Mouse (Mus musculus) CH12.LX (cell line): ENCODE measurements around the gene C2cd4a. TPM values are rescaled to one million over a fixed set of nuclear protein-coding genes. Genes with fewer than 3 reads are reported as not detected.
A peak's percentile ranks its signal among the peaks of the same experiment; 100 is the strongest.

Source experiments
- DNase-seq: peaks from one replicate; pipeline ENCODE4 v3.0.0-alpha.2; 2013; ENCODE audit errors: extremely low read depth
- H3K27ac ChIP-seq: 2 replicates; pipeline ENCODE4 v1.5.1; 2012; ENCODE audit warnings: low read depth, mild to moderate bottlenecking, control low read depth, moderate library complexity; ENCODE audit not compliant: insufficient read depth
- H3K27me3 ChIP-seq: replicated peaks from 2 replicates; pipeline ENCODE3; 2012; ENCODE audit warnings: inconsistent platforms
- H3K36me3 ChIP-seq, 2 experiments: replicated peaks in 1 of 2; 2 replicates each; pipeline versions ENCODE3 to v1.6.1; 2012; ENCODE audit warnings: inconsistent platforms in 1 of 2, low read length in 1 of 2, mild to moderate bottlenecking in 1 of 2, mixed read lengths in 1 of 2, moderate library complexity in 1 of 2; ENCODE audit not compliant: control insufficient read depth in 1 of 2, insufficient read depth in 1 of 2
- H3K4me1 ChIP-seq, 2 experiments: 2 replicates each; pipeline ENCODE4 v1.6.1; 2012; ENCODE audit warnings: inconsistent platforms in 1 of 2, moderate library complexity in 1 of 2; ENCODE audit not compliant: insufficient read depth in 2 of 2, control insufficient read depth in 1 of 2
- H3K4me2 ChIP-seq: 2 replicates; pipeline ENCODE4 v1.6.1; 2012; ENCODE audit warnings: low read depth, mild to moderate bottlenecking, control low read depth; ENCODE audit not compliant: poor library complexity, insufficient read depth, severe bottlenecking
- H3K4me3 ChIP-seq, 3 experiments: fragments of 150-350 bp in 1 of 3; sonication (generic) in 1 of 3; replicated peaks in 1 of 3; 2 replicates each; pipeline versions ENCODE3 to v1.5.1; 2011 to 2012; ENCODE audit warnings: low read depth in 2 of 3, low read length in 2 of 3, mild to moderate bottlenecking in 2 of 3, moderate library complexity in 2 of 3, control low read depth in 1 of 3, improper control_type of control experiment in 1 of 3, inconsistent platforms in 1 of 3, mixed read lengths in 1 of 3; ENCODE audit not compliant: poor library complexity in 1 of 3
- H3K79me2 ChIP-seq: replicated peaks from 2 replicates; pipeline ENCODE4 v1.6.1; 2012; ENCODE audit warnings: mild to moderate bottlenecking, moderate library complexity; ENCODE audit not compliant: control insufficient read depth, poor library complexity, insufficient read depth, severe bottlenecking; ENCODE audit errors: extremely low read depth
- H3K9ac ChIP-seq: 2 replicates; pipeline ENCODE4 v1.6.1; 2012; ENCODE audit warnings: low read depth, mild to moderate bottlenecking, control low read depth, moderate library complexity; ENCODE audit not compliant: insufficient read depth
- H3K9me3 ChIP-seq: replicated peaks from 2 replicates; pipeline ENCODE3; 2012; ENCODE audit warnings: low read length, inconsistent platforms, mixed read lengths
- BHLHE40 ChIP-seq: IDR thresholded peaks from 2 replicates; pipeline ENCODE4 v1.6.1; 2011; ENCODE audit warnings: mild to moderate bottlenecking, low read depth, low read length, improper control_type of control experiment
- CHD1 ChIP-seq: IDR thresholded peaks from 2 replicates; pipeline ENCODE4 v1.6.1; 2012; ENCODE audit warnings: low read depth, low read length, improper control_type of control experiment, inconsistent platforms
- CHD2 ChIP-seq: IDR thresholded peaks from 2 replicates; pipeline ENCODE4 v1.6.1; 2011; ENCODE audit warnings: low read length, improper control_type of control experiment
- CTCF ChIP-seq, 2 experiments: IDR thresholded peaks in 1 of 2; conservative IDR thresholded peaks in 1 of 2; 2 replicates each; pipeline ENCODE4 v1.5.1; 2011 to 2012; ENCODE audit warnings: low read depth in 2 of 2, low read length in 2 of 2, improper control_type of control experiment in 1 of 2, inconsistent platforms in 1 of 2, mild to moderate bottlenecking in 1 of 2, moderate library complexity in 1 of 2
- E2F4 ChIP-seq: IDR thresholded peaks from 2 replicates; pipeline ENCODE4 v1.6.1; 2011; ENCODE audit warnings: low read depth, low read length, improper control_type of control experiment; ENCODE audit not compliant: insufficient replicate concordance
- ELF1 ChIP-seq: IDR thresholded peaks from 2 replicates; pipeline ENCODE4 v1.6.1; 2014; ENCODE audit warnings: low read depth, mild to moderate bottlenecking, inconsistent platforms, low read length, improper control_type of control experiment
- EP300 ChIP-seq: IDR thresholded peaks from 2 replicates; pipeline ENCODE4 v1.6.1; 2011; ENCODE audit warnings: low read length, improper control_type of control experiment
- ETS1 ChIP-seq: conservative IDR thresholded peaks from 2 replicates; pipeline ENCODE4 v1.6.1; 2012; ENCODE audit warnings: low read depth, mild to moderate bottlenecking, inconsistent platforms, low read length, improper control_type of control experiment, moderate library complexity
- GABPA ChIP-seq: IDR thresholded peaks from 2 replicates; pipeline ENCODE4 v1.6.1; 2012; ENCODE audit warnings: low read depth, low read length, improper control_type of control experiment, inconsistent platforms; ENCODE audit not compliant: insufficient replicate concordance
- HCFC1 ChIP-seq: IDR thresholded peaks from 2 replicates; pipeline ENCODE4 v1.6.1; 2012; ENCODE audit warnings: low read depth, mild to moderate bottlenecking, inconsistent platforms, low read length, improper control_type of control experiment
- IRF4 ChIP-seq: IDR thresholded peaks from 2 replicates; pipeline ENCODE4 v1.6.1; 2014; ENCODE audit warnings: low read depth, mild to moderate bottlenecking, inconsistent platforms, low read length, improper control_type of control experiment
- JUN ChIP-seq: IDR thresholded peaks from 2 replicates; pipeline ENCODE4 v1.6.1; 2011; ENCODE audit warnings: low read depth, mild to moderate bottlenecking, low read length, improper control_type of control experiment, moderate library complexity; ENCODE audit not compliant: insufficient read depth
- MAFK ChIP-seq: IDR thresholded peaks from 2 replicates; pipeline ENCODE4 v1.6.1; 2011; ENCODE audit warnings: low read length, improper control_type of control experiment; ENCODE audit not compliant: insufficient replicate concordance
- MAX ChIP-seq: IDR thresholded peaks from 2 replicates; pipeline ENCODE4 v1.6.1; 2011; ENCODE audit warnings: low read length, improper control_type of control experiment
- MEF2A ChIP-seq: IDR thresholded peaks from 2 replicates; pipeline ENCODE4 v1.6.1; 2014; ENCODE audit warnings: low read depth, mild to moderate bottlenecking, inconsistent platforms, low read length, improper control_type of control experiment, borderline replicate concordance
- MXI1 ChIP-seq: IDR thresholded peaks from 2 replicates; pipeline ENCODE4 v1.6.1; 2011; ENCODE audit warnings: mild to moderate bottlenecking, low read depth, low read length, improper control_type of control experiment
- MYC ChIP-seq: IDR thresholded peaks from 2 replicates; pipeline ENCODE4 v1.6.1; 2011; ENCODE audit warnings: low read depth, mild to moderate bottlenecking, improper control_type of control experiment, low read length
- NELFE ChIP-seq: IDR thresholded peaks from 2 replicates; pipeline ENCODE4 v1.6.1; 2011; ENCODE audit warnings: low read depth, low read length, improper control_type of control experiment
- NRF1 ChIP-seq: IDR thresholded peaks from 2 replicates; pipeline ENCODE4 v1.6.1; 2014; ENCODE audit warnings: low read depth, mild to moderate bottlenecking, inconsistent platforms, low read length, improper control_type of control experiment, moderate library complexity
- PAX5 ChIP-seq: IDR thresholded peaks from 2 replicates; pipeline ENCODE4 v1.6.1; 2012; ENCODE audit warnings: low read length, inconsistent platforms, mixed read lengths
- POLR2A ChIP-seq: IDR thresholded peaks from 2 replicates; pipeline ENCODE4 v1.6.1; 2011; ENCODE audit warnings: low read depth, mild to moderate bottlenecking, improper control_type of control experiment, low read length
- POLR2AphosphoS2 ChIP-seq: IDR thresholded peaks from 2 replicates; pipeline ENCODE4 v1.6.1; 2011; ENCODE audit warnings: low read depth, low read length, improper control_type of control experiment
- RAD21 ChIP-seq: IDR thresholded peaks from 2 replicates; pipeline ENCODE4 v1.6.1; 2011; ENCODE audit warnings: low read depth, mild to moderate bottlenecking, low read length, improper control_type of control experiment, moderate library complexity
- RCOR1 ChIP-seq: conservative IDR thresholded peaks from 2 replicates; pipeline ENCODE4 v1.6.1; 2012; ENCODE audit warnings: low read depth, mild to moderate bottlenecking, inconsistent platforms, low read length, improper control_type of control experiment
- SMC3 ChIP-seq: IDR thresholded peaks from 2 replicates; pipeline ENCODE4 v1.6.1; 2011; ENCODE audit warnings: low read depth, low read length, improper control_type of control experiment
- TBP ChIP-seq: conservative IDR thresholded peaks from 2 replicates; pipeline ENCODE4 v1.6.1; 2011; ENCODE audit warnings: low read depth, low read length, improper control_type of control experiment
- TCF12 ChIP-seq: IDR thresholded peaks from 2 replicates; pipeline ENCODE4 v1.6.1; 2014; ENCODE audit warnings: low read depth, mild to moderate bottlenecking, inconsistent platforms, low read length, improper control_type of control experiment
- UBTF ChIP-seq: IDR thresholded peaks from 2 replicates; pipeline ENCODE4 v1.6.1; 2012; ENCODE audit warnings: low read depth, mild to moderate bottlenecking, inconsistent platforms, low read length, improper control_type of control experiment, moderate library complexity
- USF1 ChIP-seq: IDR thresholded peaks from 2 replicates; pipeline ENCODE4 v1.6.1; 2014; ENCODE audit warnings: low read depth, mild to moderate bottlenecking, inconsistent platforms, low read length, improper control_type of control experiment
- ZC3H11A ChIP-seq: IDR thresholded peaks from 2 replicates; pipeline ENCODE4 v1.6.1; 2012; ENCODE audit warnings: low read depth, mild to moderate bottlenecking, inconsistent platforms, low read length, improper control_type of control experiment
- ZMIZ1 ChIP-seq: IDR thresholded peaks from 2 replicates; pipeline ENCODE4 v1.6.1; 2012; ENCODE audit warnings: low read depth, mild to moderate bottlenecking, inconsistent platforms, low read length, improper control_type of control experiment
- ZNF384 ChIP-seq: IDR thresholded peaks from 2 replicates; pipeline ENCODE4 v1.6.1; 2012; ENCODE audit warnings: low read depth, low read length, improper control_type of control experiment, inconsistent platforms
- dilution Hi-C: fragments of 300-500 bp; cut with MboI; formaldehyde crosslinking; loops from 2 replicates; pipeline ENCODE4 v1.14.3; 2020; ENCODE audit warnings: low sequenced_read_pairs; ENCODE audit not compliant: extremely low pct_unique_long_range_greater_than_20kb, extremely low pct_ligation_motif_present
- in situ Hi-C: fragments of 300-500 bp; cut with MboI; formaldehyde crosslinking; loops from 3 replicates; pipeline ENCODE4 v1.14.3; 2019; ENCODE audit warnings: low sequenced_read_pairs, low pct_ligation_motif_present, low pct_unique_long_range_greater_than_20kb, mixed read lengths
- polyA plus RNA-seq: library from polyadenylated mRNA; unstranded; fragments of >175 nt; gene quantifications from 2 replicates; pipeline ENCODE4 v1.2.1, GENCODE M21; 2012; ENCODE audit warnings: low read depth; ENCODE audit not compliant: insufficient read length
- total RNA-seq, 2 experiments: library from RNA; depleted of rRNA; stranded (reverse); fragments of 300-350 nt in 1 of 2; fragments of >200 nt in 1 of 2; gene quantifications; 2 replicates each; pipeline ENCODE4 v1.2.3; 2012 to 2014

Gene C2cd4a
- total and polyA plus RNA-seq, 3 experiments = 0.16 TPM; not detected in 2

GRCm38 (mm10) chr9:67783925-67784324 lies 48.2 kb downstream of the C2cd4a start:
- dilution Hi-C loops = no loop called here
- Histone ChIP-seq H3K9me3 (no peaks in the 10 kb centered on the region), H3K4me2 (no peak overlapping the region), H3K4me1 (no peaks in the 10 kb centered on the region), H3K27ac (no peak overlapping the region), H3K79me2 (no peaks in the 10 kb centered on the region)
- DNase-seq = no peak
- TF ChIP-seq CTCF (conservative IDR thresholded peaks at IDR 0.05 in 1 of 2, IDR thresholded peaks at IDR 0.05 in 1 of 2; ENCODE audit: low read depth in 2 of 2, low read length in 2 of 2) = peak; percentile 38 to 52
- no peak for TF ChIP-seq MAFK
- TF ChIP-seq CHD1 = no peak
- TF ChIP-seq USF1 = no peak
- TF ChIP-seq BHLHE40 = no peak
- TF ChIP-seq HCFC1 = no peak
- TF ChIP-seq CHD2 = no peak
- no peak for TF ChIP-seq UBTF
- TF ChIP-seq GABPA = no peak
- TF ChIP-seq MEF2A = no peak
- no peak for TF ChIP-seq ETS1
- TF ChIP-seq MYC = no peak
- TF ChIP-seq POLR2A = no peak
- no peak for TF ChIP-seq ELF1
- no peak for TF ChIP-seq PAX5
- no peak for TF ChIP-seq ZMIZ1
- TF ChIP-seq RAD21 = peak; percentile 35
- no peak for TF ChIP-seq ZNF384
- TF ChIP-seq ZC3H11A = no peak
- no peak for TF ChIP-seq JUN
- TF ChIP-seq E2F4 = no peak
- no peak for TF ChIP-seq RCOR1
- TF ChIP-seq POLR2AphosphoS2 = no peak
- no peak for TF ChIP-seq MAX
- peak; percentile 30 for TF ChIP-seq SMC3
- TF ChIP-seq, all 38 proteins: peak for 3
- no peaks in the 10 kb centered on the region for H3K36me3 ChIP-seq
- H3K4me3 ChIP-seq = no peak overlapping the region
- no peaks in the 10 kb centered on the region for H3K27me3 ChIP-seq
- H3K9ac ChIP-seq = no peak overlapping the region
- in situ Hi-C loops = no loop called here

GRCm38 (mm10) chr9:67783464-67783863 lies 48.7 kb downstream of the C2cd4a start:
- dilution Hi-C loops = no loop called here
- H3K9me3 ChIP-seq = no peaks in the 10 kb centered on the region
- H3K79me2 ChIP-seq = no peaks in the 10 kb centered on the region
- H3K4me2 ChIP-seq = no peak overlapping the region
- no peak overlapping the region for H3K4me3 ChIP-seq
- H3K36me3 ChIP-seq = no peaks in the 10 kb centered on the region
- H3K27me3 ChIP-seq = no peaks in the 10 kb centered on the region
- no peak overlapping the region for H3K27ac ChIP-seq
- TF ChIP-seq E2F4 = no peak
- no peak for TF ChIP-seq MYC
- TF ChIP-seq TBP = no peak
- TF ChIP-seq NELFE = no peak
- no peak for TF ChIP-seq CTCF (conservative IDR thresholded peaks at IDR 0.05 in 1 of 2, IDR thresholded peaks at IDR 0.05 in 1 of 2; ENCODE audit: low read depth in 2 of 2, low read length in 2 of 2)
- TF ChIP-seq UBTF = no peak
- no peak for TF ChIP-seq ZNF384
- no peak for TF ChIP-seq EP300
- TF ChIP-seq PAX5 = no peak
- no peak for TF ChIP-seq TCF12
- TF ChIP-seq USF1 = no peak
- no peak for TF ChIP-seq NRF1
- TF ChIP-seq ETS1 = no peak
- TF ChIP-seq RCOR1 = no peak
- TF ChIP-seq IRF4 = no peak
- TF ChIP-seq MXI1 = no peak
- TF ChIP-seq JUN = no peak
- TF ChIP-seq GABPA = no peak
- TF ChIP-seq, all 38 proteins: peak for 0
- Histone ChIP-seq H3K9ac (no peak overlapping the region), H3K4me1 (no peaks in the 10 kb centered on the region)
- in situ Hi-C loops = no loop called here
- DNase-seq = no peak
